Mouse (Mus musculus): Measurements from ENCODE around the gene Med13. TPM values are rescaled to one million over a fixed set of nuclear protein-coding genes. Genes with fewer than 3 reads are reported as not detected.

The Med13 gene
- polyA plus RNA-seq (2015; fragmentation: Nextera tagmentation; extraction: Ambion mirVana): 7.5 and 9.7 TPM in 2 replicates

GRCm38 (mm10) chr11:86356854-86357788 is at the start of gene Med13:
Med13 (minus strand) TSS chr11:86357602.
- no peaks in the 10 kb centered on the region for H3K9me3 ChIP-seq
- no peaks in the 10 kb centered on the region for H3K27me3 ChIP-seq
- H3K9ac ChIP-seq: peak within 1 kb of the TSS; percentile 88
- peak within 1 kb of the TSS; percentile 93 for H3K4me3 ChIP-seq
- peak within 1 kb of the TSS; percentile 95 for H3K27ac ChIP-seq
- H3K36me3 ChIP-seq: peaks cover 11% of the 10 kb centered on the region
- ATAC-seq (ENCODE audit: insufficient number of reproducible peaks, low FRiP score, low TSS enrichment, low read depth): peak; percentile 62; the same call in 1 of the 2 replicates
- WGBS: under 1% methylated on average over 54 of the region's 81 CpGs
- peak within 1 kb of the TSS; percentile 49 for H3K4me2 ChIP-seq
- peaks cover 13% of the 10 kb centered on the region for H3K4me1 ChIP-seq

GRCm38 (mm10) chr11:86404590-86404989 is 47.2 kb upstream of the Med13 start:
- H3K27me3 ChIP-seq: no peaks in the 10 kb centered on the region
- ATAC-seq (ENCODE audit: insufficient number of reproducible peaks, low FRiP score, low TSS enrichment, low read depth): no peak
- no peaks in the 10 kb centered on the region for H3K4me1 ChIP-seq
- H3K36me3 ChIP-seq: no peaks in the 10 kb centered on the region
- H3K27ac ChIP-seq: no peak overlapping the region
- H3K9ac ChIP-seq: no peak overlapping the region
- no peak overlapping the region for H3K4me2 ChIP-seq
- WGBS: 79% methylated on average over 4 of the region's 4 CpGs
- H3K4me3 ChIP-seq: no peak overlapping the region
- no peaks in the 10 kb centered on the region for H3K9me3 ChIP-seq

- 84% methylated on average over 2 of the region's 2 CpGs for WGBS
- Histone ChIP-seq H3K9me3 (no peaks in the 10 kb centered on the region), H3K27ac (no peak overlapping the region), H3K9ac (no peak overlapping the region), H3K4me1 (no peaks in the 10 kb centered on the region), H3K27me3 (no peaks in the 10 kb centered on the region), H3K4me3 (no peak overlapping the region), H3K36me3 (no peaks in the 10 kb centered on the region), H3K4me2 (no peak overlapping the region)
- ATAC-seq (ENCODE audit: insufficient number of reproducible peaks, low FRiP score, low TSS enrichment, low read depth): no peak
Measured at GRCm38 (mm10) chr11:86403845-86404244, 46.4 kb upstream of the Med13 start.

GRCm38 (mm10) chr11:86399241-86400107 is 42.1 kb upstream of the Med13 start:
- no peak for ATAC-seq (ENCODE audit: insufficient number of reproducible peaks, low FRiP score, low TSS enrichment, low read depth)
- WGBS: 80% methylated on average over 9 of the region's 9 CpGs

GRCm38 (mm10) chr11:86396950-86397594 is 39.7 kb upstream of the Med13 start:
- H3K9me3 ChIP-seq: no peaks in the 10 kb centered on the region
- 72% methylated on average over 5 of the region's 5 CpGs for WGBS
- peaks cover 5% of the 10 kb centered on the region; the same call in 1 of the 2 replicates for H3K4me1 ChIP-seq
- no peak overlapping the region for H3K4me3 ChIP-seq
- no peak for ATAC-seq (ENCODE audit: insufficient number of reproducible peaks, low FRiP score, low TSS enrichment, low read depth)
- no peaks in the 10 kb centered on the region for H3K36me3 ChIP-seq
- H3K4me2 ChIP-seq: no peak overlapping the region
- no peak overlapping the region for H3K9ac ChIP-seq
- no peak overlapping the region for H3K27ac ChIP-seq
- H3K27me3 ChIP-seq: no peaks in the 10 kb centered on the region

More at GRCm38 (mm10) chr11:86399241-86400107, 42.1 kb upstream of the Med13 start:
- no peak overlapping the region for H3K4me3 ChIP-seq
- no peak overlapping the region for H3K9ac ChIP-seq
- H3K36me3 ChIP-seq: no peaks in the 10 kb centered on the region
- no peak overlapping the region for H3K27ac ChIP-seq
- peaks cover 5% of the 10 kb centered on the region; the same call in 1 of the 2 replicates for H3K4me1 ChIP-seq
- H3K4me2 ChIP-seq: no peak overlapping the region
- no peaks in the 10 kb centered on the region for H3K27me3 ChIP-seq
- H3K9me3 ChIP-seq: no peaks in the 10 kb centered on the region

- H3K4me3 ChIP-seq: no peak overlapping the region
- no peak for ATAC-seq (ENCODE audit: insufficient number of reproducible peaks, low FRiP score, low TSS enrichment, low read depth)
- no peak overlapping the region for H3K9ac ChIP-seq
- peaks cover 5% of the 10 kb centered on the region; the same call in 1 of the 2 replicates for H3K4me1 ChIP-seq
- H3K4me2 ChIP-seq: no peak overlapping the region
- H3K9me3 ChIP-seq: no peaks in the 10 kb centered on the region
- 33% methylated on average over 2 of the region's 2 CpGs for WGBS
- H3K27me3 ChIP-seq: no peaks in the 10 kb centered on the region
- H3K27ac ChIP-seq: no peak overlapping the region
- H3K36me3 ChIP-seq: no peaks in the 10 kb centered on the region
Measured at GRCm38 (mm10) chr11:86396518-86396917, 39.1 kb upstream of the Med13 start.

- Histone ChIP-seq H3K9ac (no peak overlapping the region), H3K36me3 (no peaks in the 10 kb centered on the region), H3K4me3 (no peak overlapping the region), H3K4me1 (peaks cover 5% of the 10 kb centered on the region; the same call in 1 of the 2 replicates), H3K27me3 (no peaks in the 10 kb centered on the region), H3K4me2 (no peak overlapping the region), H3K9me3 (no peaks in the 10 kb centered on the region), H3K27ac (no peak overlapping the region)
- 6% methylated on average over 9 of the region's 9 CpGs for WGBS
- ATAC-seq (ENCODE audit: insufficient number of reproducible peaks, low FRiP score, low TSS enrichment, low read depth): no peak
Measured at GRCm38 (mm10) chr11:86395513-86396125, 38.2 kb upstream of the Med13 start.

GRCm38 (mm10) chr11:86395100-86395499 is 37.7 kb upstream of the Med13 start:
- Histone ChIP-seq H3K9ac (no peak overlapping the region), H3K4me2 (no peak overlapping the region), H3K36me3 (no peaks in the 10 kb centered on the region), H3K9me3 (no peaks in the 10 kb centered on the region), H3K27ac (no peak overlapping the region), H3K27me3 (no peaks in the 10 kb centered on the region), H3K4me3 (no peak overlapping the region), H3K4me1 (peaks cover 5% of the 10 kb centered on the region; the same call in 1 of the 2 replicates)
- ATAC-seq (ENCODE audit: insufficient number of reproducible peaks, low FRiP score, low TSS enrichment, low read depth): no peak
- 85% methylated on average over 4 of the region's 4 CpGs for WGBS

- Histone ChIP-seq H3K4me2 (no peak overlapping the region), H3K9me3 (no peaks in the 10 kb centered on the region), H3K36me3 (no peaks in the 10 kb centered on the region), H3K27ac (no peak overlapping the region), H3K4me1 (peaks cover 10% of the 10 kb centered on the region), H3K9ac (no peak overlapping the region), H3K4me3 (no peak overlapping the region), H3K27me3 (no peaks in the 10 kb centered on the region)
- ATAC-seq (ENCODE audit: insufficient number of reproducible peaks, low FRiP score, low TSS enrichment, low read depth): no peak
- WGBS: 86% methylated on average over 7 of the region's 7 CpGs
Measured at GRCm38 (mm10) chr11:86391687-86392086, 34.3 kb upstream of the Med13 start.

- Histone ChIP-seq H3K27me3 (no peaks in the 10 kb centered on the region), H3K4me3 (no peak overlapping the region), H3K36me3 (no peaks in the 10 kb centered on the region), H3K27ac (no peak overlapping the region), H3K4me1 (peaks cover 8% of the 10 kb centered on the region), H3K9ac (no peak overlapping the region), H3K9me3 (no peaks in the 10 kb centered on the region), H3K4me2 (no peak overlapping the region)
- ATAC-seq (ENCODE audit: insufficient number of reproducible peaks, low FRiP score, low TSS enrichment, low read depth): no peak
- WGBS: 39% methylated on average over 1 of the region's 1 CpGs
Measured at GRCm38 (mm10) chr11:86390308-86390707, 32.9 kb upstream of the Med13 start.

GRCm38 (mm10) chr11:86389506-86389905 is 32.1 kb upstream of the Med13 start:
- Histone ChIP-seq H3K9me3 (no peaks in the 10 kb centered on the region), H3K4me1 (peaks cover 8% of the 10 kb centered on the region; the same call in 1 of the 2 replicates), H3K27me3 (no peaks in the 10 kb centered on the region), H3K4me3 (no peak overlapping the region), H3K4me2 (no peak overlapping the region), H3K36me3 (no peaks in the 10 kb centered on the region), H3K27ac (no peak overlapping the region), H3K9ac (no peak overlapping the region)
- ATAC-seq (ENCODE audit: insufficient number of reproducible peaks, low FRiP score, low TSS enrichment, low read depth): no peak
- WGBS: 74% methylated on average over 4 of the region's 4 CpGs
